Mouse (Mus musculus): ENCODE measurements around the gene Mlf1.

Gene Mlf1

GRCm38 (mm10) chr3:67447143-67447542 lies 73.2 kb downstream of the Mlf1 start:
- no peak for DNase-seq (ENCODE audit: low read depth, low spot score)

Data from mesoderm, embryonic 11.5 days (tissue).